Mouse (Mus musculus) neural tube, embryonic 12.5 days (tissue): ENCODE measurements around the gene Usp15. TPM values are rescaled to one million over a fixed set of nuclear protein-coding genes. Genes with fewer than 3 reads are reported as not detected.
A peak's percentile ranks its signal among the peaks of the same experiment; 100 is the strongest.
"Not testable (repeated sequence)": the region's sequence is repeated elsewhere in the genome, so short reads cannot be mapped to it uniquely, and the experiment has no call there.

Source experiments
- ATAC-seq: fragments of 200-750 bp; cut with Nextera tagmentation; 2 replicates; pipeline ENCODE4 v1.8.0; 2017; ENCODE audit warnings: low read depth, mild to moderate bottlenecking, moderate TSS enrichment, moderate library complexity; ENCODE audit not compliant: low FRiP score
- H3K27ac ChIP-seq: fragments of 300-500 bp; sonication (generic); 2 replicates; pipeline ENCODE4 v1.5.1; 2016
- H3K27me3 ChIP-seq: fragments of 300-500 bp; sonication (generic); replicated peaks from 2 replicates; pipeline ENCODE4 v1.6.1; 2016; ENCODE audit warnings: mild to moderate bottlenecking
- H3K36me3 ChIP-seq: fragments of 300-500 bp; sonication (generic); 2 replicates; pipeline ENCODE4 v1.6.1; 2016; ENCODE audit warnings: mild to moderate bottlenecking
- H3K4me1 ChIP-seq: fragments of 300-500 bp; sonication (generic); 2 replicates; pipeline ENCODE4 v1.6.1; 2016
- H3K4me2 ChIP-seq: fragments of 300-500 bp; sonication (generic); replicated peaks from 2 replicates; pipeline ENCODE4 v1.6.1; 2016; ENCODE audit warnings: mild to moderate bottlenecking
- H3K4me3 ChIP-seq: fragments of 300-500 bp; sonication (generic); 2 replicates; pipeline ENCODE4 v1.5.1; 2016
- H3K9ac ChIP-seq: fragments of 300-500 bp; sonication (generic); 2 replicates; pipeline ENCODE4 v1.6.1; 2016; ENCODE audit warnings: mild to moderate bottlenecking
- H3K9me3 ChIP-seq: fragments of 300-500 bp; sonication (generic); 2 replicates; pipeline ENCODE4 v1.6.1; 2016; ENCODE audit warnings: mild to moderate bottlenecking
- WGBS: fragments of 180-500 bp; shearing (Covaris S2); methylation state at CpG from one replicate; pipeline ENCODE4 v1.1.7; 2016; 5-methylcytosine and 5-hydroxymethylcytosine counted together
- polyA plus RNA-seq: library from polyadenylated mRNA; unstranded; fragments of >200 nt; fragmentation: Nextera tagmentation; extraction: Ambion mirVana; gene quantifications from 2 replicates; pipeline ENCODE4 v1.2.1, GENCODE M21; 2016

Gene Usp15
- polyA plus RNA-seq = 69.6 and 79.9 TPM in 2 replicates

DNA sequence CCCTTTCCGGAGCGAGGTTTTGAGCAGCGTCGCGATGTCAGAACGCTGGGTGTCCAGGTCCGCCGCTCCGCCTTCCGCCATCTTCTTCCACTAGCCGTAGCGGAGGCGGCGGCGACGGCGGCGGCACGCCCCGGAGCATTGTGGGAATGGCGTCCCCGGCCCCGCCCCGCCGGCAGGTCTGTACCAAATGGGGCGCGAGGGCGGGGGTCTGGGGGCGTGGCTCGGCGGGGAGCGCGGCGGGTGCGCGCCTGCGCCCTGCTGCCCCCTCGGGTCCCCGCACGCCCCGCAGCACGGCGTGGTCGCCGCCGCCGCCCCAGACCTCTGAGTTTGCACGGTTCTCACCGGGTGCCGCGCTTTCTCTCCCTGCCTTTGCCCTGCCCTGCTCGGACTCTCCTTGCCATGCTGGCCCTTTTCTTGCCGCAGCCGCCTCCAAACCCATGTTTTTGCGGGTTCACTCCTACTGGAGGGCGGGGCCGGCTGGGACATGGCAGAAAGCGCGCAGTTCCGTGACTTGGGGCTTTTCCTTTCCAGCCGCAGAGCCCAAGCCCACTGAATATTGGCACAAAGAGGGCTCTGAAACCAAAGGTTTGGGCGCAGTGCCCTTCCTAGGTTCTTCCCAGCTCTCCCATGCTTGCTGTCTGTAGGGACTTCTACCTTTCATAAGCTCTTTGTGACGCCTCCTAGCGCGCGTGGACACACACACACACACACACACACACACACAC is at the start of gene Usp15:
TSS of gene Usp15 (minus strand) at position 161 of the 725 bp plus-strand sequence.
- Histone ChIP-seq H3K4me3 (peak within 1 kb of the TSS; percentile 94), H3K27ac (peak within 1 kb of the TSS; percentile 84), H3K9me3 (no peaks in the 10 kb centered on the region), H3K4me2 (peak within 1 kb of the TSS; percentile 67), H3K36me3 (no peaks in the 10 kb centered on the region), H3K27me3 (no peaks in the 10 kb centered on the region), H3K9ac (peak within 1 kb of the TSS; percentile 90), H3K4me1 (peaks cover 9% of the 10 kb centered on the region)
- ATAC-seq = peak; percentile 94
- under 1% methylated on average over 66 of the region's 66 CpGs for WGBS

GRCm38 (mm10) chr10:123229420-123229819 is 32.6 kb upstream of the Usp15 start:
- Histone ChIP-seq H3K27ac (no peak overlapping the region), H3K27me3 (no peaks in the 10 kb centered on the region)
- 90% methylated on average over 5 of the region's 5 CpGs for WGBS

DNA sequence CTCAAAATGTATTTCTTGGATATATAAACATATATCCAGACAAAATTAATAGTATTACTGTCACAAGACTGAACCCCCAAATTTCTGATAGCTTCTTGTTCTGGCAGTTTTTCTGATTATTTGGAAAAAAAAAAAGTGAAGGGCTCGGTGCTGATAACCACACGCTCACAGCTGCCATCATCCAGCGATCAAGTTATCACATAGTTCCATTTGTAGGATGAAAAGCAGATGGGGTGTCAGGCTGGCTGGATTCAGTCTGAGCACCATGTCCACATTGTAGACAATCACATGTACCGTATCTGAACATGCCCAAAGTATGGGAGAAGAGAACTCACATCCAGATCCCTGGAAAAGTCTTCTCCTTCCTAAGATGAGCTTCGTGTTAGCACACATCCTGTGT is 26.0 kb upstream of the Usp15 start:
- WGBS = 96% methylated on average over 5 of the region's 5 CpGs
- Histone ChIP-seq H3K27ac (no peak overlapping the region), H3K36me3 (no peaks in the 10 kb centered on the region), H3K27me3 (no peaks in the 10 kb centered on the region), H3K9me3 (no peaks in the 10 kb centered on the region), H3K4me1 (no peaks in the 10 kb centered on the region), H3K4me3 (no peak overlapping the region), H3K4me2 (no peak overlapping the region), H3K9ac (no peak overlapping the region)
- no peak for ATAC-seq

More at GRCm38 (mm10) chr10:123229420-123229819, 32.6 kb upstream of the Usp15 start:
- H3K4me2 ChIP-seq = no peak overlapping the region
- no peak overlapping the region for H3K9ac ChIP-seq
- no peak for ATAC-seq
- H3K4me1 ChIP-seq = no peaks in the 10 kb centered on the region
- H3K4me3 ChIP-seq = no peak overlapping the region
- H3K36me3 ChIP-seq = no peaks in the 10 kb centered on the region
- no peaks in the 10 kb centered on the region for H3K9me3 ChIP-seq

GRCm38 (mm10) chr10:123209517-123209916 is 12.7 kb upstream of the Usp15 start:
- Histone ChIP-seq H3K36me3 (no peaks in the 10 kb centered on the region), H3K4me1 (no peaks in the 10 kb centered on the region), H3K9me3 (no peaks in the 10 kb centered on the region), H3K27ac (no peak overlapping the region), H3K4me2 (no peak overlapping the region), H3K9ac (no peak overlapping the region), H3K4me3 (no peak overlapping the region), H3K27me3 (no peaks in the 10 kb centered on the region)
- WGBS = 80% methylated on average over 8 of the region's 8 CpGs
- no peak for ATAC-seq

DNA sequence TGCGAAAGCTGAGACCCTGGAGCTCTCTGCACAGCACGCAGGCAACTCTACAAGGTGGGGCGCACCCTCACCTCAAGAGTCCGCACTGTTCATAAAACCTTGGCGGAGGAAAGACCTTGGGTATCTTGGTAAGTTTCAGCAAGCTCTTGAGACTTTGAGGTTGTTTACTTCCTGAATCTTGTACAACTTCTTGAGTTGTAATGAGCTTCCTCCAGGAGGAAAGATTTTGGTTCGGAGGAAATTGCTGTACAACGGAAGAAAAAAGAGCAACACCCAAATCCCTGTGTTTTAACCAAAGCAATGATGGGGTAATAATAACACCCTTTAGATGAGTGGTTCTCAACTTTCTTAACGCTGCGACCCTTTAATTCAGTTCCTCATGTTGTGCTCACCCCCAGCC is 11.5 kb upstream of the Usp15 start:
- Histone ChIP-seq H3K27ac (no peak overlapping the region), H3K9me3 (no peaks in the 10 kb centered on the region), H3K4me2 (no peak overlapping the region), H3K4me3 (no peak overlapping the region), H3K36me3 (no peaks in the 10 kb centered on the region), H3K4me1 (no peaks in the 10 kb centered on the region), H3K27me3 (no peaks in the 10 kb centered on the region), H3K9ac (no peak overlapping the region)
- WGBS = 94% methylated on average over 9 of the region's 9 CpGs
- ATAC-seq = no peak

- Histone ChIP-seq H3K9ac (no peak overlapping the region), H3K4me3 (no peak overlapping the region), H3K27ac (no peak overlapping the region), H3K27me3 (no peaks in the 10 kb centered on the region), H3K36me3 (no peaks in the 10 kb centered on the region), H3K9me3 (no peaks in the 10 kb centered on the region), H3K4me2 (no peak overlapping the region), H3K4me1 (no peaks in the 10 kb centered on the region)
- 92% methylated on average over 6 of the region's 6 CpGs for WGBS
- ATAC-seq = no peak
Measured at GRCm38 (mm10) chr10:123206074-123206473, 9.3 kb upstream of the Usp15 start.

- not testable (repeated sequence) for H3K9ac ChIP-seq, H3K36me3 ChIP-seq, H3K4me2 ChIP-seq, H3K4me3 ChIP-seq, ATAC-seq, H3K9me3 ChIP-seq, H3K27me3 ChIP-seq, H3K27ac ChIP-seq, H3K4me1 ChIP-seq
- WGBS = 95% methylated on average over 3 of the region's 3 CpGs
Measured at GRCm38 (mm10) chr10:123205364-123205763, 8.6 kb upstream of the Usp15 start.

- H3K4me3 ChIP-seq = no peak overlapping the region
- no peaks in the 10 kb centered on the region for H3K9me3 ChIP-seq
- no peaks in the 10 kb centered on the region for H3K27me3 ChIP-seq
- ATAC-seq = no peak
- no peaks in the 10 kb centered on the region for H3K4me1 ChIP-seq
- H3K36me3 ChIP-seq = no peaks in the 10 kb centered on the region
- no peak overlapping the region for H3K4me2 ChIP-seq
- WGBS = 93% methylated on average over 23 of the region's 23 CpGs
- H3K9ac ChIP-seq = no peak overlapping the region
- H3K27ac ChIP-seq = no peak overlapping the region
Measured at GRCm38 (mm10) chr10:123201981-123202758, 5.4 kb upstream of the Usp15 start.

DNA sequence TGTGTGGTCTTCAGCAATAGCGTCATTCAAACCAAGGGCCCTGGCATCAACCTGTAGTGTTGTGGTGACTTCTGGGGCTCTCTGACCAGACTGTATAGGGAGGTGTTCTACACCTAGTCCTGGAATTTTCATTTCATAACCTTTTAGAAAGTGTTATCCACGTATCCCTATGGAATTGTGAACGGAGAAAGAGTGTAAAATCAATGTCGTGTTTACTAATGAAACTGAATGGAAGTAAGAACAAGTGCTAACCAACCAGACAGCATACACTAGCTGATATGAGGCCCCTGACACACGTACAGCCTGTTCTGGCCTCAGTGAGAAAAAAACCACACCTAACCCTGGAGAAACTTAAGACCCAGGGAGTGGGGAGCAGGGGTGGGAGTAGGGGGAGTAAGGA is 4.6 kb upstream of the Usp15 start:
- Histone ChIP-seq H3K9me3 (no peaks in the 10 kb centered on the region), H3K9ac (no peak overlapping the region), H3K4me1 (no peaks in the 10 kb centered on the region), H3K4me3 (no peak overlapping the region), H3K4me2 (no peak overlapping the region), H3K36me3 (no peaks in the 10 kb centered on the region), H3K27me3 (no peaks in the 10 kb centered on the region), H3K27ac (no peak overlapping the region)
- ATAC-seq = no peak
- WGBS = 94% methylated on average over 5 of the region's 5 CpGs

GRCm38 (mm10) chr10:123200996-123201395 is 4.2 kb upstream of the Usp15 start:
- no peaks in the 10 kb centered on the region for H3K4me1 ChIP-seq
- H3K4me2 ChIP-seq = no peak overlapping the region
- H3K9ac ChIP-seq = no peak overlapping the region
- no peak overlapping the region for H3K4me3 ChIP-seq
- H3K27ac ChIP-seq = no peak overlapping the region
- H3K27me3 ChIP-seq = no peaks in the 10 kb centered on the region
- H3K9me3 ChIP-seq = no peaks in the 10 kb centered on the region
- H3K36me3 ChIP-seq = no peaks in the 10 kb centered on the region
- no peak for ATAC-seq
- WGBS = 94% methylated on average over 5 of the region's 5 CpGs

DNA sequence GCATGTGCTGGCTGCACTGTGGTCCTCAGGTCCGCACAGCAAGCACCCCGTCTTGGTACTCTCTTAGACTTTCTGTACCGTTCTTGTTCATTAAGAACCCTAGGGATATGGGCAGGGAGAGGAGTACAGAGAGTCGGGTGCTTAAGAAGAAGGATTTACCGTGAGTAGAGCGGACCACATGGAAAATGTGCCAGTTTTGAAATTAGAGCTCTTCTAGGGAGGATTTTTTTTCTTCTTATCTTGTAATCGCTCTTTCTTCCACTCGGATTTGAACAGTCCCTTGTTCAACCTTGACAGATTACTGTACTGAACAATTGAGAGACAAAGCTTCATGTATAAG is 3.5 kb upstream of the Usp15 start:
- 89% methylated on average over 8 of the region's 8 CpGs for WGBS
- Histone ChIP-seq H3K36me3 (no peaks in the 10 kb centered on the region), H3K9me3 (no peaks in the 10 kb centered on the region), H3K27me3 (no peaks in the 10 kb centered on the region), H3K9ac (no peak overlapping the region), H3K4me1 (peaks cover 5% of the 10 kb centered on the region), H3K27ac (no peak overlapping the region), H3K4me2 (no peak overlapping the region), H3K4me3 (no peak overlapping the region)
- ATAC-seq = no peak

DNA sequence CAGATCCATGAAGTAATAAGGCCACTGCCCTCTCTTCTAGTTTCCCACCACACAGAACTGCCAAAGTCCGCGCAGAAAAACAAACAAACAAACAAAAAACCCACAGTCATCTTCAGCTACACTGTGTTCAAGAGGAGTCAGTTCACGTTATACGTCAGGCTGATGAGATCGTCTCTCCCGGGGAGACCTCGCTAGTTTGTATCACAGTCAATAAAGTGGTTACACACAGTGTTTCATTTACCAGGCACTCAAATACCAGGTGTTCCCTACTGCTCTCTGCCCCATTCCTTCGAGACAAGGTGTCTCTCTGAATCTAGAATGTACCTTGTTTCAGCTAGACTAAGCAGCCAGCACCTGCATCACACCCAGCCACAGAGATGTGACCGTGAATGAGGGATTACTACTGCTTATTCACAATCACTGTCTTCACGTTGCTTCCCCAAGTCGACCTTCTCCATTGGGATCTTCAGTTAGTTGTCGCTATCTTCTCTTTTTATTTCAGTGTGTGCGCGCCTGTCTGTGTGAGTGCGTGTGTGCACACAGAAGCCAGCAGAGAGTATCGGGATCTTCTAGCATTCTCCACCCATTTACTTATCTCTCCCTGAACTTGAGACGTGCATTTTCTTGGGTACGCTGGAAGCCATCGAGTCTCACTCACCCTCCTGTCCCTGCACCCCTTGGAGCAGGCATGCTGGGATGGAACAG is 3.0 kb upstream of the Usp15 start:
- Histone ChIP-seq H3K9me3 (no peaks in the 10 kb centered on the region), H3K4me1 (peaks cover 9% of the 10 kb centered on the region), H3K27me3 (no peaks in the 10 kb centered on the region), H3K4me3 (no peak overlapping the region), H3K9ac (no peak overlapping the region), H3K27ac (no peak overlapping the region), H3K4me2 (no peak overlapping the region), H3K36me3 (no peaks in the 10 kb centered on the region)
- WGBS = 86% methylated on average over 19 of the region's 19 CpGs
- ATAC-seq = no peak
